Mouse (Mus musculus): Measurements from ENCODE around the gene Fah. TPM values are rescaled to one million over a fixed set of nuclear protein-coding genes. Genes with fewer than 3 reads are reported as not detected.

Fah gene
- total RNA-seq (2021) = 10 to 100 TPM; 15.4 to 15.8 TPM
- long read RNA-seq, partial matches to known transcripts = 3 of 12 reads
- long read RNA-seq, other reads (novel, unspliced or antisense) = 5 of 12 reads

DNA sequence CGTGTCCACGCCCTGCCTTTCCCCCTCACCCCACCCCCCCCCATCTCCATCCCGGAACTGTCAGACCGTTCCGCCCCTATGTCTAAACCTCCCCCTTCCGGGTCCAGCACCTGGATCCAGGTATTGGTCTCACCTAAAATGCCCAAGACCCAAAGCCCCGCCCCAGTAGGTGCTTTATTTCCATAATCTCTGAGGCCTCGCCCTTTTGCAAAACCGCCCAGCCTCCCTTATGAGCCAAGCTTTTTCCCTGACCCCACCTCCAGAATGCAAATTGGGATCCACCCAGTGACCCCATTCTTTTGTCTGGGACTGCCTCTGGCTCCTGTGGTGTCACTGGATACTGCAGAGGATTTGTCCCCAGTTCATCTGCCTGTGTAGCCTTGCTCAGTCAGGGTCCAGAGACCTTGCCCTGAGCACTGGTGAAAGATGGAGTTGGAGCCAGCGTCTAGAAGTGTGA lies at the start of gene Fah:
Fah (minus strand) TSS at position 430 of the 457 bp plus-strand sequence.
- no peak for DNase-seq (ENCODE audit: low spot score in 2 of 2)

DNA sequence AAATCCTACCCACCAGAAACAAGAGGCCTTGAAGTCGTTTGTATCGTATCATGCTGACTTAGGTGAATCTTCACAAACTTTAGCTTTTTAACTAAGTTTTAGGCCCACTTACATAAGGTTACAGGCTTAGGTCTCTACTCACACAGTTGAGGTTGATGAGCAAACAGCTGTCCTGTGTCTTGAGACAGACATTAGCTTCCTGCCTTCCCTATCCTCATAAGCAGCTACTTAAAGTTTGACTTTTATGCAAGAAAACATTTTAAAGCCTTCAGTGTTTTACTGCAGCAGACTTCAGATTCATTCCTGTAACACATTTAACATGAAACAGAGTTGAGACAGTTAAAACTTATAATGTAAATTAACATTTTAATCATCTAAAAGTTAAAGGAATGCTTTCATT lies 46.2 kb upstream of the Fah start:
- DNase-seq (ENCODE audit: low spot score in 2 of 2) = no peak

DNA sequence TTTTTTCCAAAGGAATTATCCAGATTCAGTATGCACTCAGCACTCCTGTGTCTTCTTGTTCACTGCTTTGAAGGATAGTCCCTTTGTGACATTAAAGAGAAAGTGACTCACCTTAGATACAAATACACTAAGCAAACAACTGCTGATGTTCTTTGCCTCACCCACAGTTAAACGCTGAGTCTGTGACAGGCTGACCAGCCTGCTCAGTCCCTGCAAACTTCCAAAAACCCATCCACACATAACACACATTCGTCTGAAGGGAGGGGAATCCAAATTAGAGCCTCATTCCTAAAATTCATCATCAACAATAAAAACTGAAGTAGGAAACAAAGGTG lies 45.4 kb upstream of the Fah start:
- DNase-seq (ENCODE audit: low spot score in 2 of 2) = no peak

DNA sequence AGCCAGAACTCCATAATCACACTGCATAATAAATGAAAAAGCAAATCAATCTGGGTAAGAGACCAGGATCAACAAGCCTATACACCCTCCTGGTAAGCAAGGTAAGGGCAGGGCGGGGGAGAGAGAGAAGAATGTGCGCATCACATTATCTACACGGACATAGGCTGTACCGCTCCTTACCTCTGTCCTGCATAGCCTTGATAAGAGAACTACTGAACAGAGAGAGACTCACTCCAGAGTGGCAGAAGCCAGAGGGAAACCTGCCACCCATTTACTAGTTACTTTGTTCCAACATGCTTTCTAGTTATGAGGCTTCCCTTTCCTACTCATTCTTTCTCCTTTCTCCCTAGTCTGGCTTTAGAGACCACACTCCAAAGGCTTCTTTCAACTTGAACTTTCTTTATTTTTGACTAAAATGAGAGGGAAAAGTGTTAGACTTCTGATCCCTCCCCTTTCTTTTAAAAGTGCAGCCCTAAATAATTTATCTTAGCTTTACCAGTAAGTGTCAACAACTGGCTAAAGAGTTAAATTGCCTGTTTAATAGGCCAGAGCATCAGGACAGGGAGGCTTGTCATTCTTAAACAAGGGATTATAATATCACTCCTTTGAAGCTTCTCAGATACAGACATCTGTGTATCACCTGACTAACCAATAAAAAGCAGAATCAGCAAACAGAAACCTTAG lies 44.9 kb upstream of the Fah start:
- DNase-seq (ENCODE audit: low spot score in 2 of 2) = no peak

DNA sequence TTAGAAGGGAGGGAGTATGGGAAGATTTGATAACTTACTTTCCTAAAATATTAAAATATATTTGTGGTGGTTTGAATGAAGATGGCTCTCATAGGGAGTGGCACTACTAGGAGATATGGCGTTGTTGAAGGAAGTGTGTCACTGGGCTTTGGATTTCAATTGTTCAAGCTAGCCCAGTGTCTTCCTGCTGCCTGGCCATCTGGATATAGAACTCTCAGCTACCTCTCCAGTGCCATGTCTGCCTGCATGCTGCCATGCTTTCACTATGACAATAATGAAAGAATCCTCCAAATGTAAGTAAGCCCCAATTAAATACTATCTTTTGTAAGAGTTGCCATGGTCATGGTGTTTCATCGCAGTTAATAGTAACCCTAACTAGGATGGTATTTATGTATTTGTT lies 42.5 kb upstream of the Fah start:
- no peak for DNase-seq (ENCODE audit: low spot score in 2 of 2)

DNA sequence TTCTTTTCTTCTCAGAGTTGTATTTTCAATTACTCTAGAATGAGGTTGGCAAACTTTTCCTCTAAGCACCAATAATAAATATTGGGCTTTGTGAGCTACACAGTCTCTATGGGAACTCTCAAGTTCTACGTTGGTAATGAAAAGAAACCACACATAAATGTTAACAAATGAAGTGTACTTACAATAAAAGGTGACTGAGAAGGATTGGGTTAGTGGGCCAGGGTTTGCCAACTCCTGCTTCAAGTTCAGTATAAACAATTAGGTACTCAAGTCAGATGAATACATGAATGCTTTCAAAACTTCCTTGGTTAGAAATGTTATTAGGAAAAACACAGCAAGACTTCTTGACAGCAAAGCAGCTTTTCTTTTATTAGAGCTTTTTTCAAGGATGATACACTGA lies 39.7 kb upstream of the Fah start:
- no peak for DNase-seq (ENCODE audit: low spot score in 2 of 2)

DNA sequence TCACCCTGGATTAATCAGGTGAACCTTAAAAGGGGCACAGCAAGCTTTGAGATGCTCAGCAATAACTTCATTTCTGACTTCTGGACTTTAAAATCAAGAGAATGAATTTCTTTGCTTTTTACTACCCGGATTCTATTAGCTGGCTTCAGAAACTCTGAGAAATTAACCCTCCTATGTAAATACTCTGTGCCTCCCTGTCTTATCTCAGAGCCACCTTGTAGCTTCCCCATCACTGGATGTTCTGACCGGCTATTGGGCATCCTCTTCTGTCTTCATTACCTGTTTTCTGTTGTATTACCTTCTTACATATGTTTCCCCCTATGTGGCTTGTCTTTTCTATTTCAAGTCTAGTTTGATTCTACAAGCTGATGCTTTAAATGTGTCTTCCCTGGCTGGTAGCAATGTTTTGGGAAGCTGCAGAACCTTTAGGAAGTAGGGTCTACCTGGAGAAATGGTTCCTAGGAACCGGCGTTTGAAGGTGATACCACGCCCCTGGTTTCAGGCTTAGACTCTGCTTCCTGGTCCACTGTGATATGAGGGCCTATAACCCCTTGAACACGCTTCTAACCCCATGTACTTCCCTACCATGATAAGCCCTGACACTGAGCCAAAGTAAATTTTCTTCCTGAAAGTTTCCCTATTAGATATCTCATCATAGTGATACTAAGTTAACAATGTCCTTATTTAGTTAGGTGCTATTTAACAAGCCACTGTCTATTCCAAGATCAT lies 36.9 kb upstream of the Fah start:
- DNase-seq (ENCODE audit: low spot score in 2 of 2) = no peak

DNA sequence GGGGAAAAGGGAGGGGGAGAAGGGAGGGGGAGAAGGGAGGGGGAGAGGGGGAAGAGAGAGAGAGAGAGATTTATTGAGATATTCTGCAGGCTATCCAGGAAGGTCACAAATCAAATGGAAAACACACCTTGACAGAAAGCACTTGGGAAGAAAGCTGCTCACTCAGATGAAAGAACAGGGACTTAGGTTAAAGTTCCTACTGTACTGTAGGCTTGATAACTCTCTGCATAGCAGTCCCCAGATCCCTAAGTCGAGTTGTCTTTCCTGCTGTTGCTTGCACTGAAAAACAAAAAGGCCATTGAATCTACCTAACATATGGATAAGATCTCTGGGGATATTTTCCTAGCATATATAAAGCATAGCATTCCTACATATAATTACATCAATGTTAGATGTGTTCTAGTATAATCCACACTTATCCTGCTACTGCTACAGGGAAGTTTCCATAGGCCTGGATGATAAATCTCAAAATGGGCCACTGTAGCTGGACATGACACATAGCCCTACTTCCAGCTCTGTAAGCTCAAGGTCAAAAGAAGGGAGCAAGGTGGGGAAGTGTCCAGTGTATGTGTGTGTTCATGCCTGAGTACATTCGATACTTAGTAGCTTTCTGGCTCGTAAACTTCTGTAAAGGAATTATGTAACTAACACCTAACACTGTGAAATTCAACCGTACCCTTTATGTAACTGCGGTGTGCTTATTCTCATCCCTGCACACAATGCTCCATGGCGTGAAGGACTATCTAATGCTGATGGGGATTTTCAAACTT lies 35.8 kb upstream of the Fah start:
- no peak for DNase-seq (ENCODE audit: low spot score in 2 of 2)

DNA sequence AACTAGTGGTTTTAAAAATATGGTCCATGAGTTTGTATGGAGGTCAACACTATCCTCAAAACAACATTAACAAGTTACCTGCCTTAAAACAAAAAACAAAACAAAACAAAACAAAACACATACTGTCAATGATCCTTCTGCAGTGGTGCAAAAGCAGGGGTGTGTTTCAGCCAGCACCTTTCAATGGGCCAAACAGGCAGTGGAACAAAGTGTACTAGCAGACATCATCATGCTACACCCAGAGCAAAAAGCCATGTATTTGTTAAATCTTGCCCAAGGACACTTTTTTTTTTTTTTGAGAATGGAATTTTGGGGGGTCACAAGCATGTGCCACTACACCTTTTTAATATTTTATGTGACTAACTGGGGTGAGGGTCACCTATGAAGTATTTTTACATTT lies 30.4 kb upstream of the Fah start:
- no peak for DNase-seq (ENCODE audit: low spot score in 2 of 2)

DNA sequence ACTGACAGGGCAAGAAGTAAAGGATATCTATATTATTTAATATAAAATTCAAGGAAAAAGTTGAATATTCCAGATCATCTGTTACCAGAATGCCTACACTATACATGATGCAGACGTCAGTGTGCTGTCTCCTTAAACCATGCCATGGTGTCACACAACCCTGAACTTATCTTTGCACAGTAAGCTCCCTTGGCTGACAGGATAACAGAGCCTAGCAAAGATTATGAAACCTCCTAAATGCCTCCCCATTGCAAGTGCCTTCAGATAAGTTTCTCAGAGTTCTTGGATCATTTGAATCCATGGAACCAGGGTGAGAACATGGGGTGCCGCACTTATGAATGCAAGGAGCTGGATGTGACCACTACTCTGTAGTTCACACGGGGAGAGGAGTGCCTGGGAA lies 25.4 kb upstream of the Fah start:
- DNase-seq (ENCODE audit: low spot score in 2 of 2) = no peak

DNA sequence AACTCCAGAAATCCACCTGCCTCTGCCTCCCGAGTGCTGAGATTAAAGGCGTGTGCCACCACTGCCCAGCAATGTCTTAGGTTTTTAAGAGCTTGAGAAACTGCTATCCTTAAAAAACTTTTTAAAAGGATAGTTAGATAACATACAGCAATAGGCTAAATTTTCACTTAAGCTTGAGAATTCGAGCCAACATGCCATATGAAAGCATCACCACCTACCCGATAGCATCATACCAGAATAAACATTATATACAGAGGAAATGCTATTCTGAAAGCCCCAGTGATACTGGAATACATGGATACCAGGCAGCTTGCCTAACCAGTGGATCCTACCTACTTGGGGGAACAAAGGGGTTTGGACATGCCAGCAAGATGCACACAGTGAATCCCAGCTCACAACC lies 17.2 kb upstream of the Fah start:
- no peak for DNase-seq (ENCODE audit: low spot score in 2 of 2)

DNA sequence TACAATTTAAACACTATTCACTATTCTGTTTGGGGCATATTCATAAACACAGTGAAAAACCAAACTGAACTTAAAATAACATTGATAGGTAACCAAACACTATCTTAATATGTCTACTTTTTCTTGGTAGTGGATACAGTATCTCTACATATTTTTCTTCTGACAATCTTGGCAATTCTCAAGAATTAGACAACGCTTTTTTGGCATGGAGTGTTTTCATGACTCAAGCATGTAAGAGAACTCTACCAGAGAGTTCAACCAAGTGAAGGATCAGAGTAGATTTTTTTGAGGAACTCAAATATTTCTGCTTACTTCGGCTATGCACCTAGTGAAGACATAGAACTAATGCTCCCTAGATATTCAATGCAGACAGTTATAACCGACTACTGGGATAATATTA lies 14.4 kb upstream of the Fah start:
- DNase-seq (ENCODE audit: low spot score in 2 of 2) = no peak

DNA sequence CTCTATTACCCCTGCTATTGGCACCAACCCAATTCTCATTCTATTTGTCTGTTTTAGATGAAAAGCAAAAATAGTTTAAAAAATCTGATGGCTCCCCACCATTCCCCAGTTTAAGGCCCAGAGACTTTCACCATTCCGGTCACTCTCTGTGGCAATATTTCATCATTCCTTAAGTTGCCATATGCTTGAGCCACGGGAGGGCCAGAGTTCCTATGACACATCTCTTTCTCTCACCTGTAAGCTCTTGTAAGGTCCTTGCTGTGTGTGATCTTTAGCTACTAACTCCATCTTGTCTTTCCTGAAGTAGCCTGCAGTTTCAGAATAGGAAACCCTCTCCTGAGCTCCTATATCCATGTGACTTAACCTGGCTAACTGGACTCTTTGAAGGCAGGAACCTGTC lies 12.4 kb upstream of the Fah start:
- DNase-seq (ENCODE audit: low spot score in 2 of 2) = no peak

DNA sequence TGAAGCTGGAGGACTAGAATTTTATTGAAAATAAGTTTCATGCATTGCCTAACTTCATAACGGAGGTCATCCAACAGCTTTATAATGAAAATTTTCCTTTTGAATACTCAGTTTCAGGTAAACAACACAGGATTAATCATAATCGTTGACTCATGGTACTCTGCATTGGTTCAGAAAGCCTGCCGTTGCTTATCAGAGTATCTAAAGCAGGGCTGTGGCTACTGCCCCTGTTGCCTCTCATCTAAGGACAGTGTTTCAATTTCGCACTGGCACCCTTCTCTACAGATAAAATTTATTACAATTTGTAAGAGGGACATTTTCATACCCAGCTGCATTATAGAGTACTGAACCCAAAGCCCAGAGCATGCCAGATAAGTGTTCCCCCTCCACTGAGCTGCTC lies 5.9 kb upstream of the Fah start:
- DNase-seq (ENCODE audit: low spot score in 2 of 2) = no peak

DNA sequence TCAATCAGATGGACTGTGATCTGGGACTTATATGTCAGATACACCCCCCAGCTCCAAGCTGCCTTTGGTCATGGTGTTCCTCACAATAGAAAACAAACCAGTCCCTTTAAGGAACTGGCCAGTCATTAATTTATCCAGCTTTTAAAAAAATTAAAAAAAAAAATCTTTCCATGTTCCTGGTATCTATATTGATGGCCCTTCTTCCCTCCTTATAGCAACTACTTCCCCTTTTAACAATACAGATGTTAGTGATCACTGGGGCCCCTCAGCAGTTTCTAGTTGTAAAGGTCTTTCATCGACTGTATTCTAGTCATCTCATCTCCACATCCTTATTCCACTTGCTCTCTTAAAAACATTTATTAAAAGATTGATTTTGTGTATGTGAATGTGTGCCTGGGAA lies 5.1 kb upstream of the Fah start:
- DNase-seq (ENCODE audit: low spot score in 2 of 2) = no peak

DNA sequence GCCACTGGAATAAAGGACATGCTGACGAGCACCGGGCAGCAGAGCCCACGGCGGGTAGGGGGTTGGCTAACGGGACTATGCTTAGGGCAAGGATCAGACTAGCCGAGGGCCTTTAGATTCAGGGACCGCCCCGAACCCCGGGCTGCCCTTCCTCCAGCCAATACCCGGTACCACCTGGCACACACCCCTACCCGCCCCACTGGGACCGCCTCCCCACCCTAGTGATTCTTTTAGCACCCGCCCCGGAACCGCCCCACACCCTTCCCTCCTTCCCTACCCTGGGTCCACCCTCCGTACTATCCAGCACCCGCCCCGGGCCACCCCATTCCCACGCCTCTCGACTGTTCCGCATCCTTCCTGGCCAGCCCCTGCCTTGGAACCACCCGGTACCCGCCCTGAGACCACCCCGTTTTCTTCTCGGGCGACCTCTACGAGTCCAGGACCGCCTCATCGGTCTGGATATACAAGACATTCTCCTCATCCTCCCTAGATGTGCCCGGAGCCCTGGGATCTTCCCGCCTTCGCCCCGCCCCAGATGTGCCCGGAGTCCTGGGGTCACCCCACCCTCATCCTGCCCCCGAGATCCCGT lies 724 bp downstream of the Fah start:
- DNase-seq (ENCODE audit: low spot score in 2 of 2) = peak; percentile 61 to 73

DNA sequence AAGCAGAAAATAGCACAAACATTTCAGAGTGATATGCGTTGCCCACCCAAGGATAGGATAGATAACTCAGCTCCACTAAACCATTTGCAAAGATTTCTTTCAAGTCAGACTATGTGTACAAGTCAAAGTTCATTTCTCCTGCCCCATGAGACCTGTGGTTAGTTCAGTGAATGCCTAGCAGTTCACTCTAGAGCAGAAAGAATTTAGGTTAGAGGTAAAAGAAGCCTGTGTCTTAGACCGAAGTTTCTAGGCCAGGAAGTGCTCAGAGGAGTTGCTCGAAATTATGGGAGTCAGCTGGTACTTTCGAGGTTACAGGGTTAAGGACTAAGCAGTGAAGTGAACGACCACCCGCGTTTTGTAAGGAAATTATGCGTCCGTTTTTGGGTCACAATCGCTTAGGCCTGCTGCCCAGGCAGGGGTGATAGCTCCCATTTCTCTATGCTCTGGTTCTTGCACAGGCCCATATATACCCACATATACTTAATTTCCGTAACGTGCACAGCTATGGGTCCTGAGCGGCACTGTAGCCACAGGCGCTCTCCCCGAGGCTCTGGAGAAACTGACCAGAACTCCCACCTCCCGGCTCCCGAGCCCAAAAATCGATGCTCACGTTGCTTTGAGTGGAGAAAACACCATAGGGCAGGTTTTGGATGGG lies 1.4 kb downstream of the Fah start:
- peak in 1 of 2 experiments; percentile 14 for DNase-seq (ENCODE audit: low spot score in 2 of 2)

DNA sequence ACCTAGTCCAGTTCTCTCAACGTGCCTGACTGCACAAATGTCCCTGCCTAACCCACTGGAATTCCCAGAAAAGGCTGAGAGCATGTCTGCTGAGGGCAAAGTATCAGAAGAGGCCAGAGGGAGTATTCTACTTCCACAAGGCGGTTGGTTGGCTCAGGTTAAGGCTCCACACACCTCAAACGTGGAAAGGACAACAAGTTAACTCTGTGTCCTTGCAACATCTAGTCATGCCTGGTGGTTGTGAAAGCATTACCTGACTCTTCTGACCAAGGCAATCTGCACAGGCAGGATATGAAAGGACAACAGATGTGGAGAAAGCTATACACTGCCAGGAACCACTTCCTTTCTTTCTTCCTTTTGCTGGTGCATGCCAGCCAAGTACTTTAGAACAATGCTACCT lies 2.0 kb downstream of the Fah start:
- DNase-seq (ENCODE audit: low spot score in 2 of 2) = no peak

DNA sequence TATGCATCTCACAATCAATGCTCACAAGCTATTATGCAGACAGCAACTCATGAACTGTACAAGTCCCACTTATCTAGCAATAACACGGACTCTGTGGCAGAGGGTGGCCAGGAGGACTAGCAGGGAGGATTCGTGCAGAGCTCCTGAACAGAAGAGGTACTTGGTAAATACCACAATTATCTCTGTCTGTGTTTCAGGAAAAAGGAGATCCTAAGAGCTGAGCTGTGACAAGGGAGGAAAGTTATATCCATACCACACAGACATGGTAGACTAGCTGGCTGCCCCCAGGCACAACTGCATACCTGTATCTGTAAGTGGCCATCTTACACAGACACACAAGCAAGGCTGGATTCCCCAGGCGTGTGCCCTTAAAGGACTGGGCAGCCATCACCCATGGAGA lies 5.2 kb downstream of the Fah start:
- DNase-seq (ENCODE audit: low spot score in 2 of 2) = no peak

DNA sequence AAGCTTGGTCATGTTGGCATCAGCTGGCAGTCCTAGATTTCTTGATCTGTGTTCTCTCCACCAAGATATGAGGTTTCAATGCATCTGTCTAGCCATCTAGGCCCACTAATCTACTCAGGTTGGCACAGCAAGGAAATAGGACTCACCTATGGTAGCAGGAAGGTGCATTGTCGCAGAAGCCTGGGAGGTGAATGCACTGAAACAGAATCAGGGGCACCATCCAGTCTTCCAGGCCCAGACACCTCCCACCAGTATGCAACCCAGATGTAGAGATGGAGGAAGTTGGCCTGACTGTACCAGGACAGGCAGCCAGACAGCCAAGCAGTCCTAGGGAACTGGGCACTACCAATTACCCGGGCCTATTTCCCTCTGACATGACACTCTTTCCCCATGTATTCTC lies 5.9 kb downstream of the Fah start:
- no peak for DNase-seq (ENCODE audit: low spot score in 2 of 2)

DNA sequence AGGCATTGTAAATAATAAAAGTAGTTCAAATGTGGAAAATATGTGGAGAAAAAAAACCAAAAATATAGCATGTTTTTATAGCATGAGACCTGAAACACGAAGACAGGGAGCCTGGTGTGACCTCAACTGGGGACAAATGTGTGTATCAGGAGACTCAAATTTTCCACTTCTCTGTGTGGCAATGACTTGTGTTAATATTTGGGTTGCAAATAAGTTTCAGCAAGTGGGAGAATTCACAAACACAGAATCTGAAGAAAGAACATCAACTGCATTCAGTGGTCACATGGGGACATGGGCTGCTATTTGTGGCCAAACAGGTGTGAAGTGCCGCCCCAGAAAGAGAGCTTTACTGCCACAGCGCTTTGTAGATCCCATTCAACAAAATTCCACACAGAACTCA lies 9.9 kb downstream of the Fah start:
- DNase-seq (ENCODE audit: low spot score in 2 of 2) = no peak

Measured in layer of hippocampus, postnatal 10 days (tissue).